Mouse (Mus musculus) thymus, adult 2 months (tissue): ENCODE data around the gene Dnajc3.

Experiments used
- CTCF ChIP-seq: fragments of 200-500 bp; IDR thresholded peaks from 2 replicates; pipeline ENCODE4 v1.5.1; 2012; ENCODE audit warnings: mild to moderate bottlenecking, control low read depth, low read length, moderate library complexity, borderline replicate concordance; ENCODE audit not compliant: control insufficient read depth, poor library complexity, insufficient read depth; ENCODE audit errors: extremely low read depth
- POLR2A ChIP-seq: fragments of 200-500 bp; IDR thresholded peaks from 2 replicates; pipeline ENCODE4 v1.6.1; 2012; ENCODE audit warnings: mild to moderate bottlenecking, low read length, control low read depth, moderate library complexity; ENCODE audit not compliant: control insufficient read depth, poor library complexity, insufficient read depth; ENCODE audit errors: extremely low read depth

DNA sequence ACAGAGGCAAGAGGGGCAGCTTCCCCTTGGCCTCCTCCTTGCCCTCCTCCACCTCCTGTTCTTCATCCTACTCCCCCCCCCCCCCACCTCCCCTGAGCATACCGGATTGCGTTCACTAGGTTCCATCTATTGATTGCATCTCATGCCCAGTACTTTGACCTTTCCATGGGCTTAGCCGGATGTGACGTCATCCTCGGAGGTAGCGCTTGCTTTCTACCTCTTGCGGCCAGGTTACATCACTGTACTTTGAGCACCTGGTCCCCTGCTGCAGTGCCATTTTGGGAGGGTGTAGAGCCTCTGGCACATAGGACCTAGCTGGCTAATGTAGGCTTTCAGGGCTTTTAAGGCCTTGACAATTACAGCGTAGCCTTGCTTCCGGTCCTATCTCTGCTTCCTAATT lies 3.1 kb upstream of the Dnajc3 start:
- TF ChIP-seq POLR2A (no peak), CTCF (no peak)
